Mouse (Mus musculus): Measurements from ENCODE around the gene Htra2. TPM values are rescaled to one million over a fixed set of nuclear protein-coding genes. Genes with fewer than 3 reads are reported as not detected.

Htra2 gene
- polyA plus RNA-seq, 2 experiments = 54.3 to 80.9 TPM

- no peak overlapping the region for H3K9ac ChIP-seq (replicated peaks)
- H3K4me1 ChIP-seq (replicated peaks; ENCODE audit: control insufficient read depth in 2 of 2, insufficient read depth in 2 of 2, low read length in 1 of 2) = peaks cover 57 to 66% of the 10 kb centered on the region in 2 experiments
- peak overlapping the region; percentile 84 for H3K27ac ChIP-seq
- DNase-seq (ENCODE audit: low read depth in 3 of 3, low spot score in 3 of 3) = no peak
- H3K4me3 ChIP-seq (ENCODE audit: insufficient read depth in 1 of 2, low read depth in 2 of 2, low read length in 2 of 2) = no peak overlapping the region
- H3K36me3 ChIP-seq (replicated peaks; ENCODE audit: control insufficient read depth, insufficient read depth, low read depth) = no peaks in the 10 kb centered on the region
- no peaks in the 10 kb centered on the region for H3K27me3 ChIP-seq (ENCODE audit: control insufficient read depth, insufficient read depth, low read length)
- H3K4me2 ChIP-seq (ENCODE audit: low read depth) = no peak overlapping the region
- TF ChIP-seq CTCF (IDR thresholded peaks at IDR 0.05; ENCODE audit: low read depth) (no peak), EP300 (IDR thresholded peaks at IDR 0.05; ENCODE audit: low read depth) (no peak)
- 87% methylated on average over 2 of the region's 2 CpGs for WGBS (ENCODE audit: insufficient replicate concordance)
- no peak for ATAC-seq (ENCODE audit: insufficient read depth)
- H3K9me3 ChIP-seq (ENCODE audit: control insufficient read depth, low read length) = no peaks in the 10 kb centered on the region
Measured at GRCm38 (mm10) chr6:83023786-83024185, 31.3 kb downstream of the Htra2 start.

GRCm38 (mm10) chr6:83023008-83023407 is 32.1 kb downstream of the Htra2 start:
- H3K36me3 ChIP-seq (replicated peaks; ENCODE audit: control insufficient read depth, insufficient read depth, low read depth) = no peaks in the 10 kb centered on the region
- TF ChIP-seq CTCF (IDR thresholded peaks at IDR 0.05; ENCODE audit: low read depth) = no peak
- peak; percentile 69 for TF ChIP-seq EP300 (IDR thresholded peaks at IDR 0.05; ENCODE audit: low read depth)
- H3K4me1 ChIP-seq (replicated peaks; ENCODE audit: control insufficient read depth in 2 of 2, insufficient read depth in 2 of 2, low read length in 1 of 2) = peaks cover 57 to 70% of the 10 kb centered on the region in 2 experiments
- no peaks in the 10 kb centered on the region for H3K27me3 ChIP-seq (ENCODE audit: control insufficient read depth, insufficient read depth, low read length)
- ATAC-seq (ENCODE audit: insufficient read depth) (peak; percentile 82), DNase-seq (ENCODE audit: low read depth in 3 of 3, low spot score in 3 of 3) (peak in 2 of 3 experiments; percentile 52 to 56)
- H3K9ac ChIP-seq (replicated peaks) = peak overlapping the region; percentile 59
- no peaks in the 10 kb centered on the region for H3K9me3 ChIP-seq (ENCODE audit: control insufficient read depth, low read length)
- H3K4me2 ChIP-seq (ENCODE audit: low read depth) = peak overlapping the region; percentile 54
- peak overlapping the region; percentile 84 for H3K27ac ChIP-seq
- 53% methylated on average over 9 of the region's 9 CpGs for WGBS (ENCODE audit: insufficient replicate concordance)
- H3K4me3 ChIP-seq (ENCODE audit: insufficient read depth in 1 of 2, low read depth in 2 of 2, low read length in 2 of 2) = no peak overlapping the region

GRCm38 (mm10) chr6:83020836-83021593 is 34.1 kb downstream of the Htra2 start:
- peak overlapping the region; percentile 84 for H3K27ac ChIP-seq
- peaks cover 70 to 80% of the 10 kb centered on the region in 2 experiments for H3K4me1 ChIP-seq (replicated peaks; ENCODE audit: control insufficient read depth in 2 of 2, insufficient read depth in 2 of 2, low read length in 1 of 2)

GRCm38 (mm10) chr6:83020121-83020520 is 35.0 kb downstream of the Htra2 start:
- DNase-seq (ENCODE audit: low read depth in 3 of 3, low spot score in 3 of 3) (peak in 1 of 3 experiments; percentile 66), ATAC-seq (ENCODE audit: insufficient read depth) (peak; percentile 60)
- Histone ChIP-seq H3K27me3 (ENCODE audit: control insufficient read depth, insufficient read depth, low read length) (no peaks in the 10 kb centered on the region), H3K4me2 (ENCODE audit: low read depth) (peak overlapping the region; percentile 54), H3K4me1 (replicated peaks; ENCODE audit: control insufficient read depth in 2 of 2, insufficient read depth in 2 of 2, low read length in 1 of 2) (peaks cover 79 to 86% of the 10 kb centered on the region in 2 experiments), H3K9ac (replicated peaks) (peak overlapping the region; percentile 48), H3K27ac (peak overlapping the region; percentile 84), H3K4me3 (ENCODE audit: insufficient read depth in 1 of 2, low read depth in 2 of 2, low read length in 2 of 2) (0 out of 4 replicates have a peak overlapping the region, but pooled peaks of 1 of the 2 experiments have one; percentile 4), H3K36me3 (replicated peaks; ENCODE audit: control insufficient read depth, insufficient read depth, low read depth) (no peaks in the 10 kb centered on the region), H3K9me3 (ENCODE audit: control insufficient read depth, low read length) (no peaks in the 10 kb centered on the region)
- WGBS (ENCODE audit: insufficient replicate concordance) = 21% methylated on average over 6 of the region's 6 CpGs
- TF ChIP-seq CTCF (IDR thresholded peaks at IDR 0.05; ENCODE audit: low read depth) = no peak
- peak; percentile 83 for TF ChIP-seq EP300 (IDR thresholded peaks at IDR 0.05; ENCODE audit: low read depth)

More at GRCm38 (mm10) chr6:83020836-83021593, 34.1 kb downstream of the Htra2 start:
- Histone ChIP-seq H3K9me3 (ENCODE audit: control insufficient read depth, low read length) (no peaks in the 10 kb centered on the region), H3K4me2 (ENCODE audit: low read depth) (peak overlapping the region; percentile 54), H3K36me3 (replicated peaks; ENCODE audit: control insufficient read depth, insufficient read depth, low read depth) (no peaks in the 10 kb centered on the region), H3K4me3 (ENCODE audit: insufficient read depth in 1 of 2, low read depth in 2 of 2, low read length in 2 of 2) (no peak overlapping the region), H3K9ac (replicated peaks) (0 out of 2 replicates have a peak overlapping the region, but pooled peaks have one; percentile 27), H3K27me3 (ENCODE audit: control insufficient read depth, insufficient read depth, low read length) (no peaks in the 10 kb centered on the region)
- no peak for DNase-seq (ENCODE audit: low read depth in 3 of 3, low spot score in 3 of 3)
- ATAC-seq (ENCODE audit: insufficient read depth) = no peak
- 75% methylated on average over 4 of the region's 4 CpGs for WGBS (ENCODE audit: insufficient replicate concordance)
- TF ChIP-seq EP300 (IDR thresholded peaks at IDR 0.05; ENCODE audit: low read depth) = no peak
- no peak for TF ChIP-seq CTCF (IDR thresholded peaks at IDR 0.05; ENCODE audit: low read depth)

GRCm38 (mm10) chr6:83019044-83019443 is 36.0 kb downstream of the Htra2 start:
- Histone ChIP-seq H3K4me2 (ENCODE audit: low read depth) (no peak overlapping the region), H3K4me1 (replicated peaks; ENCODE audit: control insufficient read depth in 2 of 2, insufficient read depth in 2 of 2, low read length in 1 of 2) (peaks cover 80 to 84% of the 10 kb centered on the region in 2 experiments), H3K27ac (peak overlapping the region; percentile 84)

More at GRCm38 (mm10) chr6:83019044-83019443, 36.0 kb downstream of the Htra2 start:
- 61% methylated on average over 3 of the region's 3 CpGs for WGBS (ENCODE audit: insufficient replicate concordance)
- DNase-seq (ENCODE audit: low read depth in 3 of 3, low spot score in 3 of 3) (no peak), ATAC-seq (ENCODE audit: insufficient read depth) (no peak)
- H3K4me3 ChIP-seq (ENCODE audit: insufficient read depth in 1 of 2, low read depth in 2 of 2, low read length in 2 of 2) = no peak overlapping the region
- TF ChIP-seq EP300 (IDR thresholded peaks at IDR 0.05; ENCODE audit: low read depth) (no peak), CTCF (IDR thresholded peaks at IDR 0.05; ENCODE audit: low read depth) (no peak)
- no peaks in the 10 kb centered on the region for H3K27me3 ChIP-seq (ENCODE audit: control insufficient read depth, insufficient read depth, low read length)
- no peaks in the 10 kb centered on the region for H3K36me3 ChIP-seq (replicated peaks; ENCODE audit: control insufficient read depth, insufficient read depth, low read depth)
- no peak overlapping the region for H3K9ac ChIP-seq (replicated peaks)
- no peaks in the 10 kb centered on the region for H3K9me3 ChIP-seq (ENCODE audit: control insufficient read depth, low read length)
